ENCODE assay signal across 8 mouse cellular contexts in the genomic region with DNA sequence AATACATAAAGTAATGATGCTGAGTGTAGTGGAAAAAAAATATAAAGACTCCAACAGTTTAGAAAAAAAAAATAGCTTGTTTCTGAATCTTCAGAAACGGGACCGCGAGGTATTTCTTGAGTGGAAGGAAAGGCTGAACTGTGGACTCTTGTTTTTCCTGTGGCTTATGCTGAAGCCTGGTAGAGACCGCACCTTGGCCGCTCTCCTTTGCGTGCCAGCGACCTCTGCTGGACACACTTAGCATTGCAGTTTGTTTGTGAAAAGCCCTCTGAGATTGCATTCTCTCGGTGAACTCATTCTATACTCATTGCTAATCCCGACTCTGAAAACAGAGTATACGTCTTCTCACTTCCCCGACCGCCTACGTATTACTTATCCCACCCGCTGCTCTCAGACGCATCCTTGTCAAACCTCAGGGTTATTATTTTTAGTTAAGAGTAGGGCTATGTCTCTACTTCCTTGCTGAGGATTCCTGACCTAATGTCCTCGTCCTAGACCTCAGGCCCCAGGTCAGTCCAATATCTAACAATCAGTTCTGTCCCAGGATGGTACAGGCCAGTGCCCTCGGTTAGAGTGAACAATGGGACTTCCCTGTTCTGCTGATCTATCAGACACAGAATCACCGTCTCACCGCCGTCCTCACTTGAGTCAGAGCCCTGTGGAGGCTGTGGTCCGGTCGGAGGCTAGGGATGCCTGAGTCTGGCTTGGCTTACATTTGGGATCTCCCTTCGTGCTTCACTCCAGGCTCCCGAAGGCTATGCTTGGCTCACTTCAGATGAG.
DNase-seq lines count a peak whose midpoint lies in the region; ATAC-seq and TF ChIP-seq lines count a peak whose summit lies in the region.

No protein-coding gene starts in this region.

- no peak overlapping the region for H3K9ac ChIP-seq in embryonic facial prominence, embryonic 14.5 days (ENCODE audit: low read depth, low read length)
- 0 out of 2 replicates have a peak overlapping the region, but pooled peaks have one; percentile 7 for H3K9ac ChIP-seq in heart, embryonic 12.5 days
- 0 out of 2 replicates have a peak overlapping the region, but pooled peaks have one; percentile 31 for H3K9ac ChIP-seq in kidney, embryonic 16.5 days (replicated peaks; ENCODE audit: low read length)
- H3K9ac ChIP-seq in liver, adult 2 months (ENCODE audit: low read depth, low read length): no peak overlapping the region
- no peak overlapping the region for H3K9ac ChIP-seq in stomach, embryonic 14.5 days (replicated peaks; ENCODE audit: low read depth, low read length)

- H3K79me2 ChIP-seq in liver, adult 2 months (ENCODE audit: control insufficient read depth, insufficient read depth, low read length): no peaks in the 10 kb centered on the region

- no peak overlapping the region for H3K27ac ChIP-seq in bone marrow, adult 2 months (ENCODE audit: control insufficient read depth, insufficient read depth, low read depth, low read length, poor library complexity)
- no peak overlapping the region for H3K27ac ChIP-seq in embryonic facial prominence, embryonic 14.5 days (replicated peaks; ENCODE audit: low read depth, low read length)
- H3K27ac ChIP-seq in heart, embryonic 12.5 days (ENCODE audit: poor library complexity, severe bottlenecking): no peak overlapping the region
- no peak overlapping the region for H3K27ac ChIP-seq in kidney, embryonic 16.5 days (ENCODE audit: low read length)
- no peak overlapping the region for H3K27ac ChIP-seq in liver, adult 2 months (replicated peaks; ENCODE audit: insufficient read depth, low read depth, low read length)
- H3K27ac ChIP-seq in stomach, embryonic 14.5 days (ENCODE audit: low read length): no peak overlapping the region

- H3K36me3 ChIP-seq in embryonic facial prominence, embryonic 14.5 days (ENCODE audit: control insufficient read depth, insufficient read depth, low read length): no peaks in the 10 kb centered on the region
- no peaks in the 10 kb centered on the region for H3K36me3 ChIP-seq in heart, embryonic 12.5 days
- no peaks in the 10 kb centered on the region for H3K36me3 ChIP-seq in kidney, embryonic 16.5 days (ENCODE audit: insufficient read depth, low read length)
- no peaks in the 10 kb centered on the region for H3K36me3 ChIP-seq in liver, adult 2 months (ENCODE audit: control insufficient read depth, insufficient read depth, low read length)
- H3K36me3 ChIP-seq in stomach, embryonic 14.5 days (ENCODE audit: control insufficient read depth, insufficient read depth, low read length): no peaks in the 10 kb centered on the region

- WGBS in bone marrow, adult 2 months: 27% methylated on average over 24 of the region's 24 CpGs
- 29% methylated on average over 24 of the region's 24 CpGs for WGBS in embryonic facial prominence, embryonic 14.5 days
- 24% methylated on average over 24 of the region's 24 CpGs for WGBS in heart, embryonic 12.5 days
- 29% methylated on average over 24 of the region's 24 CpGs for WGBS in kidney, embryonic 16.5 days
- 25% methylated on average over 24 of the region's 24 CpGs for WGBS in liver, adult 2 months
- WGBS in stomach, embryonic 14.5 days: 29% methylated on average over 24 of the region's 24 CpGs

- no peaks in the 10 kb centered on the region for H3K4me1 ChIP-seq in bone marrow, adult 2 months (ENCODE audit: control insufficient read depth, insufficient read depth, low read length)
- H3K4me1 ChIP-seq in embryonic facial prominence, embryonic 14.5 days (ENCODE audit: control insufficient read depth, insufficient read depth, low read length): no peaks in the 10 kb centered on the region
- no peaks in the 10 kb centered on the region for H3K4me1 ChIP-seq in heart, embryonic 12.5 days (replicated peaks)
- H3K4me1 ChIP-seq in kidney, embryonic 16.5 days (ENCODE audit: insufficient read depth, low read length): no peaks in the 10 kb centered on the region
- 0 out of 2 replicates have a peak, but pooled peaks cover 2% of the 10 kb centered on the region for H3K4me1 ChIP-seq in liver, adult 2 months (ENCODE audit: control insufficient read depth, insufficient read depth, low read length)
- no peaks in the 10 kb centered on the region for H3K4me1 ChIP-seq in stomach, embryonic 14.5 days (ENCODE audit: control insufficient read depth, insufficient read depth, low read length)

- no peaks in the 10 kb centered on the region for H3K9me3 ChIP-seq in embryonic facial prominence, embryonic 14.5 days (ENCODE audit: control insufficient read depth, low read length)
- H3K9me3 ChIP-seq in heart, embryonic 12.5 days (replicated peaks): no peaks in the 10 kb centered on the region
- H3K9me3 ChIP-seq in kidney, embryonic 16.5 days (ENCODE audit: low read length): no peaks in the 10 kb centered on the region
- H3K9me3 ChIP-seq in stomach, embryonic 14.5 days (ENCODE audit: control insufficient read depth, low read depth, low read length): no peaks in the 10 kb centered on the region

- no peak overlapping the region for H3K4me3 ChIP-seq in bone marrow, adult 2 months (replicated peaks; ENCODE audit: control insufficient read depth, low read depth, low read length)
- no peak overlapping the region for H3K4me3 ChIP-seq in embryonic facial prominence, embryonic 14.5 days (ENCODE audit: low read depth, low read length)
- H3K4me3 ChIP-seq in heart, embryonic 12.5 days: peak overlapping the region; percentile 21; the same call in 1 of the 2 replicates
- no peak overlapping the region for H3K4me3 ChIP-seq in kidney, embryonic 16.5 days (ENCODE audit: low read length)
- no peak overlapping the region for H3K4me3 ChIP-seq in liver, adult 2 months (ENCODE audit: insufficient read depth, low read depth, low read length)
- no peak overlapping the region for H3K4me3 ChIP-seq in stomach, embryonic 14.5 days (ENCODE audit: low read depth, low read length)

- peak; percentile 81 for DNase-seq in B cell, adult 2 months
- DNase-seq in embryonic facial prominence, embryonic 14.5 days (ENCODE audit: low spot score): peak; percentile 65
- DNase-seq in liver, adult 2 months (ENCODE audit: extremely low read depth, low read depth, low spot score): peak; percentile 28
- peak; percentile 82 for DNase-seq in neural tube, embryonic 10.5 days (ENCODE audit: extremely low spot score, low spot score)

- TF ChIP-seq POLR2A in bone marrow, adult 2 months (IDR thresholded peaks at IDR 0.05; ENCODE audit: borderline replicate concordance, control insufficient read depth, low read depth, low read length): no peak
- no peak for TF ChIP-seq POLR2A in liver, adult 2 months (IDR thresholded peaks at IDR 0.05; ENCODE audit: extremely low read depth, insufficient read depth, low read length)

- no peaks in the 10 kb centered on the region for H3K27me3 ChIP-seq in embryonic facial prominence, embryonic 14.5 days (replicated peaks; ENCODE audit: control insufficient read depth, insufficient read depth, low read length)
- no peaks in the 10 kb centered on the region for H3K27me3 ChIP-seq in heart, embryonic 12.5 days (replicated peaks)
- no peaks in the 10 kb centered on the region for H3K27me3 ChIP-seq in kidney, embryonic 16.5 days (ENCODE audit: insufficient read depth, low read length)
- no peaks in the 10 kb centered on the region for H3K27me3 ChIP-seq in liver, adult 2 months (ENCODE audit: control insufficient read depth, insufficient read depth, low read length)
- no peaks in the 10 kb centered on the region for H3K27me3 ChIP-seq in stomach, embryonic 14.5 days (ENCODE audit: control insufficient read depth, insufficient read depth, low read length)

- peak; percentile 91 for TF ChIP-seq CTCF in bone marrow, adult 2 months (IDR thresholded peaks at IDR 0.05; ENCODE audit: control insufficient read depth, insufficient read depth, low read length)
- peak; percentile 90 for TF ChIP-seq CTCF in liver, adult 2 months (IDR thresholded peaks at IDR 0.05; ENCODE audit: low read depth, low read length)

- H3K4me2 ChIP-seq in embryonic facial prominence, embryonic 14.5 days (ENCODE audit: low read depth, low read length): peak overlapping the region; percentile 35
- peak overlapping the region; percentile 62 for H3K4me2 ChIP-seq in heart, embryonic 12.5 days
- H3K4me2 ChIP-seq in kidney, embryonic 16.5 days (replicated peaks; ENCODE audit: low read depth, low read length): peak overlapping the region; percentile 29; the same call in 1 of the 2 replicates
- H3K4me2 ChIP-seq in stomach, embryonic 14.5 days (replicated peaks; ENCODE audit: low read depth, low read length): peak overlapping the region; percentile 27; the same call in 1 of the 2 replicates

- peak; percentile 76 for ATAC-seq in embryonic facial prominence, embryonic 14.5 days (ENCODE audit: low read depth)
- ATAC-seq in heart, embryonic 12.5 days (ENCODE audit: insufficient number of reproducible peaks, low FRiP score): peak; percentile 66
- peak; percentile 83; the same call in 1 of the 2 replicates for ATAC-seq in kidney, embryonic 16.5 days (ENCODE audit: low FRiP score, low TSS enrichment)
- no peak for ATAC-seq in stomach, embryonic 14.5 days (ENCODE audit: insufficient number of reproducible peaks, insufficient read depth, low FRiP score, low read depth)

Comparison
In these comparisons a context has a peak if more than half of its experiments do, and no peak if none do; other contexts are left out.
1. DNase-seq: peak in every context shown above with its lines; median percentile 82 in neural tube, embryonic 10.5 days; 81 in B cell, adult 2 months; 65 in embryonic facial prominence, embryonic 14.5 days; 28 in liver, adult 2 months.
2. H3K9ac ChIP-seq: peak in heart, embryonic 12.5 days (single experiment) and kidney, embryonic 16.5 days (single experiment); none in embryonic facial prominence, embryonic 14.5 days (single experiment), liver, adult 2 months (single experiment) and stomach, embryonic 14.5 days (single experiment).
3. Peak in every context shown above with its lines, with median percentiles within 50 percentile points of each other: H3K4me2 ChIP-seq.